Mouse (Mus musculus): ENCODE measurements around the gene Med1. TPM values are rescaled to one million over a fixed set of nuclear protein-coding genes. Genes with fewer than 3 reads are reported as not detected.

Med1 gene
- total RNA-seq, 2 experiments from 2014 or later: 45.3 to 59.4 TPM

DNA sequence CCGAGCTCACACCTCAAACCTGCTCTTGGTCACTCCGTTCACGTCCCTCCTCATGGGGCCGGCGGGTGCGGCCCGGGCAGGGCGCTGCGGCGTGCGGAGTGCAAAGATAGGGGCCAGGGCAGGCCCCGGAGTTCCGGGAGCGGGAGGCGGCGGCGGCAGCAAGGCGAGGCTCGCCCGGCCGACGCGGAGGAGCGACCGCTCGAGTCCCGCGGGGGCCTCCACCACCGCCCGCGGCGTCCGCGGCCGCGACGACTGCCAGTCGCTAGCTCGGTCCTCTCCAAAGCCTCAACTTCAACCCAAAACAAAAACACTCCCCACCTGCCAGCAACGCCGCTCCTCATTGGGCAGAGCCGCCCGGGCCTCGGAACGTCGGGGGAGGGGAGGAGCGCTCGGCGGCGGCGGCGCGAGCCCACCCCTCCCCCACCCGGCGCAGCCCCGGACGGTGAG, 43.8 kb downstream of the Med1 start:
- DNase-seq: peak; percentile 97

DNA sequence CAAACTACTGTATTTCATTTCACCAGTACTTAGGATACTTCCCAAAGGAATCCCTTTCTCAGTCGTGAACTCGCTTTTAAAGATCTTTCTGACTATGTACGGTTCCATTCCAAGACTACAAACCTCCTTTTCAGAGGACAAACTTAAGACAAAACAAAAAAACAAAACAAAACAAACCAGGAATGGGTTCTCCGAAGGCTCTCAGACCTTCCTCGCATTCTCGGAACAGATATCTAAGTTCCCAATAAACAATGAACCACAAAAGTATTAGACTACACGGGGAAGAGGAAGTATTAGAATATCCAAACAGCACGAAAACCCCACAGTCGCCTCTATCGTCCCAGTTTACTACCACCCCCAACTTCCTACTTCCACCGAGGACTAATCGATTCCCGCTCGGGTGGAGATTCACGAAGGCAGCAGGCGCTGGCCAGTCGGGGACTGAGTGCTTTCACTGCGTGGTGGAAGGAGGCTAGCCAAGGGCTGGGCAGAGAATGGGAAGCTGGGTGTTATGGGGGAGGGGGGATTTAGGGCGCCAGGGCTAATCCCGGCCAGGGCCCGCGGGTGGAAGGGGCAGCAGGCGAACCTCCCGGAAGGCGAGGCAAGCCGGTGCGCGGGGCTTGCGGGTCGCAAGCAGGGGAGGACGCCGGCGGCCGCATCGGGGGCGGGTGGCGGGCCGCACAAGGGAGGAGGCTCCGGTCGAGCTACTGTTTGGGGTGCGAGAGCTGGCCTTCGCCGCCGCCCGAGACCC, 44.4 kb downstream of the Med1 start:
- peak; percentile 64 for DNase-seq

GRCm38 (mm10) chr11:98145856-98146255, 47.2 kb downstream of the Med1 start:
- DNase-seq: no peak

DNA sequence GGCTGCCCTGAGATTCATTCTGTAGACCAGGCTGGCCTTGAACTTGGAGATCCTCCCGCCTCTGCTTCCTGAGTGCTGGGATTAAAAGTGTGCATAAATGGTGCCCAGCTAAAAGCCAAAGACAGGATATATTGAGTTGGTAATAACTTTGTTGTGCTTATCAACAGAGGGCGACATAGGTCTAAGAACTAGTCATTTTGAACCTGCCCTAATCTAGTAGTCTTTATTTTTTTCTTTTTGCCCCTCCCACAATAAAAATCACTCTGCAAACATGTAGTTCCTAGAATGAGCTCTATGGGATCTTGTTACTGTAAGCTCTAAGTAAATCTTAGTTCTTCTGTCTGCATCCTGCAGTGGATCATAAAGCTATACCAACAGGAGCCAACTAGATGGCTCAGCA, 50.5 kb downstream of the Med1 start:
- no peak for DNase-seq

- no peak for DNase-seq
Observed at GRCm38 (mm10) chr11:98138894-98139293, 54.2 kb downstream of the Med1 start.

DNA sequence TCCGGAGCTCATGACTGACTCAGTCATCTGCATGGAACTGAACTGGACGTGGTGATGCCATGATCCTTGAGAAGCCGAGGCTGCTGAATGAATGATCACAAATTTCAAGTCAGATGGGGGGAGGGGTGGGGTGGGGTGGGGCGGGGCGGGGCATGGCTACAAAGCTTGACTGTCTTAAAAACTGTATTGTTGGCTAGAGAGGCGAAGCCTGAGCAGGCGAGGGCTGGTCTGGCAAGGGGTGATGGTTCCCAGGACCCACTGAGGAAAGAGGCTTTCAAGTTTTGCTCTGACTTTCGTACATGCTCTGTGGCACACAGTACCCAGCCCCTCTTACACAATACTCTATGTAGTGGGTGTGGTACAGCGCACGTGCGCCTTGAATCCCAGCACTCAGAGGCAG, 55.3 kb downstream of the Med1 start:
- no peak for DNase-seq

- DNase-seq: peak; percentile 19
Observed at GRCm38 (mm10) chr11:98134951-98135350, 58.1 kb downstream of the Med1 start.

GRCm38 (mm10) chr11:98123424-98123823, 69.7 kb downstream of the Med1 start:
- DNase-seq: no peak

- DNase-seq: no peak
Observed at GRCm38 (mm10) chr11:98114363-98114762, 78.7 kb downstream of the Med1 start.

DNA sequence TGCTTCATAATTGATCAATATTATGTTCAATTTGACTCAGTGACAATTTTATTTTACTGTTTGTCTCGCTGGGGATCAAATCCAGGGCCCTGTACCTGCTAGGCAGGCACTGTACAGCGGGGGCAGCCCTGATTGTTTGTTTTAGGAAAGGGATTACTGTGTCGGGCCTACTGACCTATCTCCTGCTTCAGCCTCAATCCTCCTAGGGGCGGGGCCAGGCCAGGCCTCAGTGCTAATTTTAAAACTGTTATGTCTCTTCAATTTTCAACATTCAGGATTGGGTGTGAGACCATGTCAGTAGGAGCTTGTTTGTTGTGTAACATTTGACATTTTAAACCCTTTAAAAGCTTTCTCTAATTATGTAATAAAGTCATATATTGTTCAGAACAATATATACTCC, 79.6 kb downstream of the Med1 start:
- no peak for DNase-seq

DNA sequence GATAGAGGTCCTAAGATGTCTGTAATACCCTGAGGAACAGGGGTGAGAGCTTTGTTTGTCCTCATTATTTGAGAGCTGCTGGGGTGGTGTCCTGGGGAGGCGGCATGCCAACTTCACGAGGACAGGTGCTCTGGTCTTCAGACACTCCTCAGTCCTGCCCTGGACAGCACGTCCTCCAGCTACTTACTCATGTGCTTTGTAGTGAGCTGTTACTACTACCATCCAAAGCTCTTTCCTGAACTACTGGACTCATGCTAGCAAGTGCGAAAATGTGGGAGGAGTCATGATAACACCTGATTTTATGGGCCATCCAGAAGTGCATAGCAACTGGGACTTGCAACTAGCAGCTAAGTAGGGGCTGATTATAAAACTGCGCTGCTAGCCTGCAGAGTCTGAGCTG, 83.4 kb downstream of the Med1 start:
- no peak for DNase-seq

Small RNA genes within 50 kb of the gene (microRNA-seq; reads per million reads assigned to microRNA genes)
- not detected for gene Gm27399

Other genes starting within 250 kb of the Med1 start
- 1 to 10 TPM; 3.4 to 7.2 TPM for gene Plxdc1, start 206.8 kb downstream of the Med1 start, total RNA-seq (2021)
- 1 to 10 TPM; 3.1 to 3.8 TPM for gene Arl5c, start 197.1 kb downstream of the Med1 start, total RNA-seq (2021)
- 10 to 100 TPM; 11.7 to 29.3 TPM for gene Cacnb1, start 170.3 kb downstream of the Med1 start, total RNA-seq (2021)
- gene Rpl19, start 166.6 kb downstream of the Med1 start, total RNA-seq (2021): 1,000 to 10,000 TPM; 1,275 to 1,278 TPM
- gene Stac2, start 139.8 kb downstream of the Med1 start, total RNA-seq (2021): 1 to 10 TPM; 1.8 to 3.1 TPM
- gene Fbxl20, start 42.9 kb downstream of the Med1 start, total RNA-seq (2021): 10 to 100 TPM; 29.5 to 33.0 TPM
- 10 to 100 TPM; 38.5 to 41.9 TPM for gene Cdk12, start 9.8 kb upstream of the Med1 start, total RNA-seq (2021)
- gene Neurod2, start 136.4 kb upstream of the Med1 start, total RNA-seq (2021): not detected
- 1 to 10 TPM in 1 of 2 experiments, under 1 TPM in 1; 1.00 to 1.7 TPM for gene Ppp1r1b, start 155.1 kb upstream of the Med1 start, total RNA-seq (2021)
- gene Stard3, start 165.1 kb upstream of the Med1 start, total RNA-seq (2021): 10 to 100 TPM; 25.3 to 25.6 TPM
- 100 to 1,000 TPM in 1 of 2 experiments, 10 to 100 TPM in 1; 18.1 to 119 TPM for gene Tcap, start 190.5 kb upstream of the Med1 start, total RNA-seq (2021)
- gene Pnmt, start 193.2 kb upstream of the Med1 start, total RNA-seq (2021): 100 to 1,000 TPM; 442 to 819 TPM
- gene Pgap3, start 207.2 kb upstream of the Med1 start, total RNA-seq (2021): 1 to 10 TPM; 4.9 to 6.8 TPM
- gene Erbb2, start 219.2 kb upstream of the Med1 start, total RNA-seq (2021): 1 to 10 TPM; 6.0 to 7.6 TPM
- 10 to 100 TPM; 58.0 to 62.5 TPM for gene Mien1, start 245.7 kb upstream of the Med1 start, total RNA-seq (2021)

Data from adrenal gland, postnatal 10 days (tissue).